Mouse (Mus musculus) MEL (cell line): ENCODE data around the gene Focad. TPM values are rescaled to one million over a fixed set of nuclear protein-coding genes. Genes with fewer than 3 reads are reported as not detected.
A peak's percentile ranks its signal among the peaks of the same experiment; 100 is the strongest.

ENCODE experiments used
- DNase-seq: peaks from one replicate; pipeline ENCODE4 v3.0.0; 2011; ENCODE audit warnings: low read depth, low spot score
- H3K27ac ChIP-seq: 2 replicates; pipeline ENCODE4 v1.5.1; 2012; ENCODE audit warnings: low read depth, mild to moderate bottlenecking, control low read depth, low read length, moderate library complexity; ENCODE audit not compliant: control insufficient read depth
- H3K27me3 ChIP-seq, 2 experiments: fragments of 150-350 bp in 1 of 2; sonication (generic) in 1 of 2; 2 replicates each; pipeline ENCODE4 v1.6.1; 2012; ENCODE audit warnings: low read length in 2 of 2, mild to moderate bottlenecking in 2 of 2, improper control_type of control experiment in 1 of 2, moderate library complexity in 1 of 2; ENCODE audit not compliant: insufficient read depth in 2 of 2, control insufficient read depth in 1 of 2
- H3K36me3 ChIP-seq, 2 experiments: 2 replicates each; pipeline ENCODE4 v1.6.1; 2012 to 2014; ENCODE audit warnings: low read length in 2 of 2, improper control_type of control experiment in 1 of 2, inconsistent platforms in 1 of 2, mild to moderate bottlenecking in 1 of 2; ENCODE audit not compliant: insufficient read depth in 2 of 2, control insufficient read depth in 1 of 2
- H3K4me1 ChIP-seq, 2 experiments: fragments of 150-350 bp in 1 of 2; sonication (generic) in 1 of 2; 2 replicates each; pipeline ENCODE4 v1.6.1; 2012; ENCODE audit warnings: low read length in 2 of 2, improper control_type of control experiment in 1 of 2, mild to moderate bottlenecking in 1 of 2; ENCODE audit not compliant: insufficient read depth in 2 of 2, control insufficient read depth in 1 of 2
- H3K4me3 ChIP-seq, 2 experiments: fragments of 150-350 bp in 1 of 2; sonication (generic) in 1 of 2; 2 replicates each; pipeline ENCODE4 v1.5.1; 2012; ENCODE audit warnings: low read depth in 2 of 2, low read length in 2 of 2, mild to moderate bottlenecking in 2 of 2, moderate library complexity in 2 of 2, control low read depth in 1 of 2, improper control_type of control experiment in 1 of 2; ENCODE audit not compliant: control insufficient read depth in 1 of 2, insufficient read depth in 1 of 2
- H3K79me2 ChIP-seq: 2 replicates; pipeline ENCODE4 v1.6.1; 2012; ENCODE audit warnings: mild to moderate bottlenecking, low read length, moderate library complexity; ENCODE audit not compliant: control insufficient read depth, poor library complexity, insufficient read depth
- H3K9ac ChIP-seq: 2 replicates; pipeline ENCODE4 v1.6.1; 2012; ENCODE audit warnings: low read depth, mild to moderate bottlenecking, control low read depth, low read length, moderate library complexity; ENCODE audit not compliant: control insufficient read depth, poor library complexity, severe bottlenecking
- H3K9me3 ChIP-seq: fragments of 150-350 bp; sonication (generic); replicated peaks from 2 replicates; pipeline ENCODE4 v1.6.1; 2012; ENCODE audit warnings: mild to moderate bottlenecking, low read length, improper control_type of control experiment, moderate library complexity; ENCODE audit not compliant: insufficient read depth
- CHD1 ChIP-seq: IDR thresholded peaks from 2 replicates; pipeline ENCODE4 v1.6.1; 2012; ENCODE audit warnings: low read depth, mild to moderate bottlenecking, inconsistent platforms, low read length, improper control_type of control experiment
- CHD2 ChIP-seq: IDR thresholded peaks from 2 replicates; pipeline ENCODE4 v1.6.1; 2011; ENCODE audit warnings: low read length, improper control_type of control experiment
- CTCF ChIP-seq, 3 experiments: IDR thresholded peaks in 2 of 3; conservative IDR thresholded peaks in 1 of 3; 2 replicates each; pipeline ENCODE4 v1.5.1; 2011 to 2012; ENCODE audit warnings: low read length in 3 of 3, low read depth in 2 of 3, mild to moderate bottlenecking in 2 of 3, improper control_type of control experiment in 1 of 3, inconsistent platforms in 1 of 3, mixed read lengths in 1 of 3, moderate library complexity in 1 of 3; ENCODE audit not compliant: control insufficient read depth in 1 of 3, insufficient read depth in 1 of 3, poor library complexity in 1 of 3, severe bottlenecking in 1 of 3
- ELF1 ChIP-seq: IDR thresholded peaks from 2 replicates; pipeline ENCODE4 v1.6.1; 2014; ENCODE audit warnings: low read depth, mild to moderate bottlenecking, inconsistent platforms, low read length, improper control_type of control experiment, moderate library complexity
- GABPA ChIP-seq: IDR thresholded peaks from 2 replicates; pipeline ENCODE4 v1.6.1; 2012; ENCODE audit warnings: low read depth, mild to moderate bottlenecking, inconsistent platforms, low read length, improper control_type of control experiment, moderate library complexity
- HCFC1 ChIP-seq: IDR thresholded peaks from 2 replicates; pipeline ENCODE4 v1.6.1; 2012; ENCODE audit warnings: low read depth, mild to moderate bottlenecking, inconsistent platforms, low read length, improper control_type of control experiment, moderate library complexity
- MEF2A ChIP-seq: IDR thresholded peaks from 2 replicates; pipeline ENCODE4 v1.6.1; 2014; ENCODE audit warnings: low read depth, mild to moderate bottlenecking, inconsistent platforms, low read length, improper control_type of control experiment; ENCODE audit not compliant: poor library complexity, insufficient replicate concordance, severe bottlenecking; ENCODE audit errors: extremely low read depth
- NELFE ChIP-seq: IDR thresholded peaks from 2 replicates; pipeline ENCODE4 v1.6.1; 2011; ENCODE audit warnings: low read depth, low read length, improper control_type of control experiment
- POLR2A ChIP-seq, 2 experiments: IDR thresholded peaks; 2 replicates each; pipeline ENCODE4 v1.6.1; 2011 to 2012; ENCODE audit warnings: low read length in 2 of 2, mild to moderate bottlenecking in 2 of 2, control low read depth in 1 of 2, improper control_type of control experiment in 1 of 2, low read depth in 1 of 2, moderate library complexity in 1 of 2; ENCODE audit not compliant: control insufficient read depth in 1 of 2, insufficient read depth in 1 of 2, poor library complexity in 1 of 2
- RCOR1 ChIP-seq: IDR thresholded peaks from 2 replicates; pipeline ENCODE4 v1.6.1; 2012; ENCODE audit warnings: low read depth, mild to moderate bottlenecking, inconsistent platforms, low read length, improper control_type of control experiment
- USF1 ChIP-seq: IDR thresholded peaks from 2 replicates; pipeline ENCODE4 v1.6.1; 2014; ENCODE audit warnings: low read depth, mild to moderate bottlenecking, inconsistent platforms, low read length, improper control_type of control experiment, moderate library complexity
- ZKSCAN1 ChIP-seq: IDR thresholded peaks from 2 replicates; pipeline ENCODE4 v1.6.1; 2012; ENCODE audit warnings: low read depth, mild to moderate bottlenecking, inconsistent platforms, low read length, improper control_type of control experiment, moderate library complexity
- ZMIZ1 ChIP-seq: IDR thresholded peaks from 2 replicates; pipeline ENCODE4 v1.6.1; 2012; ENCODE audit warnings: low read depth, mild to moderate bottlenecking, inconsistent platforms, low read length, improper control_type of control experiment, moderate library complexity
- ZNF384 ChIP-seq: IDR thresholded peaks from 2 replicates; pipeline ENCODE4 v1.6.1; 2012; ENCODE audit warnings: low read depth, mild to moderate bottlenecking, inconsistent platforms, low read length, improper control_type of control experiment
- polyA plus RNA-seq, 2 experiments: library from polyadenylated mRNA; stranded (reverse) in 1 of 2; unstranded in 1 of 2; fragments of >175 nt in 1 of 2; fragments of >200 nt in 1 of 2; gene quantifications; 2 replicates each; pipeline versions ENCODE4 v1.2.1 to v1.2.4; 2012; ENCODE audit warnings: low replicate concordance in 2 of 2, low read depth in 1 of 2; ENCODE audit not compliant: insufficient read length in 2 of 2, insufficient read depth in 1 of 2, missing spikeins in 1 of 2
- total RNA-seq: library from RNA; depleted of rRNA; stranded (reverse); fragments of 300-350 nt; gene quantifications from 2 replicates; pipeline ENCODE4 v1.2.3, GENCODE M21; 2012

Focad gene
- total and polyA plus RNA-seq, 3 experiments: 17.8 to 19.7 TPM; not detected in 1

DNA sequence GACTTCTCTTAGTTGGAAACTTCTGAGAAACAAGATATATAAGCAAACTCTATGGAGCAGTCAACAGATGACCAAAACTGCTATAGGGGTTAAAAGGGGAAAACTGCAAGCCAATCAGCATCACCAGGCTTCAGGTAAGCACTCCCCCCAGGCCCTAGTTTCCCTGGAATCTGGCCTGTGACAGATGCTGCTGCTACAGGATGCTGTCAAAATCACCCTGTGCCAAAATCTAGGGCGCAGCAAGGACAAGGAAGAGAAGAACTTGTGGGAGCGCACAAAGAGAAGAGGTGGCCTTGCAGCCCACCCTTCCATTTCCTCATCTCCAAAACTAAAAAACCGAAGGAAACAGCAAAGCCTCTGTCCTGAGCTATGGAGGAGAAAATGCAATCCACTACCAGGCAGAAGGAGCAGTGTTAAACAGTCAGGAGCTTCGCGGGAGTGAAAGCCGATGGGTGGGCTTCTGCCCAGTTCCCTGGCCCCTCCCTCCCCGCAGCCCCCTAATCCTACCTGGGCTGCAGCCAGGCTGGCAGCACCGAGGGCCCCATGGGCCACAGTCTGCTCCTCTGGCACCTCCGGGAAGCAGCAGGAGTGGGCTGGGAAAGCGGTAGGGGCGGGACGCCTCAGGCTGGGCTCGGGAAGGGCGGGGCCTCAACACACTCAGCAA, 344.0 kb downstream of the Focad start, which contains the start of gene Hacd4:
Gene Hacd4, minus strand, starts transcription at position 603 of the 664 bp plus-strand sequence.
- H3K27ac ChIP-seq: peak within 1 kb of the TSS; percentile 45
- no peaks in the 10 kb centered on the region for H3K79me2 ChIP-seq
- H3K4me3 ChIP-seq: peak within 1 kb of the TSS; percentile 40 to 41
- TF ChIP-seq NELFE (no peak), GABPA (no peak), CTCF (IDR thresholded peaks at IDR 0.05 in 2 of 3, conservative IDR thresholded peaks at IDR 0.05 in 1 of 3; ENCODE audit: control insufficient read depth in 1 of 3, insufficient read depth in 1 of 3, low read depth in 2 of 3, low read length in 3 of 3, poor library complexity in 1 of 3, severe bottlenecking in 1 of 3) (no peak), USF1 (no peak), RCOR1 (no peak), ZNF384 (no peak; the same call in 1 of the 2 replicates), ELF1 (no peak), MEF2A (no peak), HCFC1 (no peak), CHD1 (no peak), ZKSCAN1 (no peak), CHD2 (no peak), ZMIZ1 (no peak)
- no peaks in the 10 kb centered on the region for H3K27me3 ChIP-seq
- peaks cover 0 to 38% of the 10 kb centered on the region in 2 experiments; a peak in 2 of 4 replicates for H3K36me3 ChIP-seq
- peaks cover 6 to 38% of the 10 kb centered on the region in 2 experiments for H3K4me1 ChIP-seq
- peak; percentile 43 for DNase-seq
- no peaks in the 10 kb centered on the region for H3K9me3 ChIP-seq
- peak within 1 kb of the TSS; percentile 29 for H3K9ac ChIP-seq

GRCm38 (mm10) chr4:88438990-88439329, 344.5 kb downstream of the Focad start:
- Histone ChIP-seq H3K79me2 (no peaks in the 10 kb centered on the region), H3K4me3 (peak overlapping the region; percentile 40 to 41; a peak in 3 of 4 replicates), H3K36me3 (peaks cover 0 to 38% of the 10 kb centered on the region in 2 experiments; a peak in 2 of 4 replicates), H3K27ac (peak overlapping the region; percentile 5; the same call in 1 of the 2 replicates), H3K9ac (peak overlapping the region; percentile 19), H3K4me1 (peaks cover 6 to 38% of the 10 kb centered on the region in 2 experiments), H3K9me3 (no peaks in the 10 kb centered on the region), H3K27me3 (no peaks in the 10 kb centered on the region)
- no peak for DNase-seq
- TF ChIP-seq POLR2A (IDR thresholded peaks at IDR 0.05; ENCODE audit: control insufficient read depth in 1 of 2, insufficient read depth in 1 of 2, low read depth in 1 of 2, low read length in 2 of 2, poor library complexity in 1 of 2): no peak
- peak; percentile 62; the same call in 1 of the 2 replicates for TF ChIP-seq ZNF384
